Mouse (Mus musculus): ENCODE measurements around the gene Lyz2. TPM values are rescaled to one million over a fixed set of nuclear protein-coding genes. Genes with fewer than 3 reads are reported as not detected.

Lyz2 gene
- polyA plus RNA-seq, 1 experiment from 2014 or later, result 207 TPM

Other genes with a start within 250 kb of the Lyz2 start
- gene Lrrc10, start 237.0 kb downstream of the Lyz2 start, polyA plus RNA-seq (2015; fragmentation: Nextera tagmentation; extraction: Ambion mirVana), result 0.49 and 0.65 TPM in 2 replicates
- 213 and 228 TPM in 2 replicates for gene Cct2, start 218.5 kb downstream of the Lyz2 start, polyA plus RNA-seq (2015; fragmentation: Nextera tagmentation; extraction: Ambion mirVana)
- gene Frs2, start 133.8 kb downstream of the Lyz2 start, polyA plus RNA-seq (2015; fragmentation: Nextera tagmentation; extraction: Ambion mirVana), result 19.4 and 20.8 TPM in 2 replicates
- gene Yeats4, start 57.8 kb downstream of the Lyz2 start, polyA plus RNA-seq (2015; fragmentation: Nextera tagmentation; extraction: Ambion mirVana), result 53.2 and 56.5 TPM in 2 replicates
- 0.20 TPM in 1 of 2 replicates, not detected in the other for gene 9530003J23Rik, start 43.6 kb downstream of the Lyz2 start, polyA plus RNA-seq (2015; fragmentation: Nextera tagmentation; extraction: Ambion mirVana)
- 2.5 and 5.5 TPM in 2 replicates for gene Lyz1, start 10.5 kb upstream of the Lyz2 start, polyA plus RNA-seq (2015; fragmentation: Nextera tagmentation; extraction: Ambion mirVana)
- gene Cpsf6, start 97.7 kb upstream of the Lyz2 start, polyA plus RNA-seq (2015; fragmentation: Nextera tagmentation; extraction: Ambion mirVana), result 151 and 162 TPM in 2 replicates